Comparison of ENCODE assay signal across 9 mouse cellular contexts in the genomic region with DNA sequence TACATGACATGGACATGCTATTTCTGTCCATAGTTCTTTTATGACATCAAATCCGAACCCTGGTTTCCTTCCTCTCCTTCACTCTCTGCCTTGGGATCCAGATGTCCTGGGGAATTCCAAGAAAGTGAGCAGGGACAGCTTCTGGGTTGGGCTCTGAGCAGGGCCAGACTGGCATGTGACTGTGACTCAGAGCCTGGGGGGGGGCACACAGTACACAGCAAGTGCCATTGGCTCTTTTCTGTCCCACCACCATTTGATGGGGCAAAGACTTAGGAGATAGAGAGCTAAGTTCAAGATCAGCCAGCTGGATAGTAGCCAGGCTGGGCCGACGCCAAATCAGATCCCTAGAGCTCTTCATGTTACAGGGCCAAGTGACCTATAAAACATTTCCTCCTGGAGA. TPM values are rescaled to one million over a fixed set of nuclear protein-coding genes. Genes with fewer than 3 reads are reported as not detected.
A peak's percentile ranks its signal among the peaks of the same experiment; 100 is the strongest.
DNase-seq lines count a peak whose midpoint lies in the region; ATAC-seq and TF ChIP-seq lines count a peak whose summit lies in the region.
"Had no signal": no experiment of that assay in that cellular context is flagged by ENCODE, and none has a peak within 500 bp of the region (broad histone marks: within the 10 kb centered on the region; RNA-seq: fewer than 3 reads in every experiment).

No protein-coding gene starts in this region.

- peaks cover 15% of the 10 kb centered on the region for H3K36me3 ChIP-seq in kidney, embryonic 15.5 days
- H3K36me3 ChIP-seq in lung, postnatal 0 days (ENCODE audit: insufficient read depth, low read length) = no peaks in the 10 kb centered on the region; the same call in 1 of the 2 replicates

- TF ChIP-seq CTCF in lung, postnatal 0 days (IDR thresholded peaks at IDR 0.05) = no peak

- TF ChIP-seq EP300 in lung, postnatal 0 days (IDR thresholded peaks at IDR 0.05) = peak; percentile 95

- no peak for ATAC-seq in kidney, embryonic 15.5 days (replicated peaks; ENCODE audit: low FRiP score)
- ATAC-seq in lung, postnatal 0 days = peak; percentile 90

- no peaks in the 10 kb centered on the region for H3K27me3 ChIP-seq in kidney, embryonic 15.5 days
- H3K27me3 ChIP-seq in lung, postnatal 0 days (replicated peaks; ENCODE audit: insufficient read depth, low read length) = no peaks in the 10 kb centered on the region
- H3K27me3 ChIP-seq: limb, embryonic 12.5 days had no signal

- peak; percentile 75 for DNase-seq in kidney, adult 11 months
- peak; percentile 86 for DNase-seq in adipocyte (ENCODE audit: low spot score)
- peak; percentile 44 for DNase-seq in fibroblast of lung, adult 2 months (ENCODE audit: low read depth)
- DNase-seq in lung, postnatal 0 days (ENCODE audit: low spot score) = peak; percentile 55
- no peak for DNase-seq in spleen, adult 12 weeks (ENCODE audit: low spot score)
- DNase-seq in urinary bladder, postnatal 4 days (ENCODE audit: low spot score in 2 of 2) = no peak
- DNase-seq in layer of hippocampus, adult 8-10 months (ENCODE audit: low spot score in 2 of 2) = no peak

- 56% methylated on average over 3 of the region's 3 CpGs for WGBS in kidney, embryonic 15.5 days
- WGBS in lung, postnatal 0 days = 44% methylated on average over 3 of the region's 3 CpGs

- no peak overlapping the region for H3K4me2 ChIP-seq in kidney, embryonic 15.5 days
- no peak overlapping the region for H3K4me2 ChIP-seq in lung, postnatal 0 days (replicated peaks; ENCODE audit: low read depth, low read length)
- H3K4me2 ChIP-seq: limb, embryonic 12.5 days had no signal

- no peaks in the 10 kb centered on the region for H3K9me3 ChIP-seq in kidney, embryonic 15.5 days (replicated peaks)
- H3K9me3 ChIP-seq in lung, postnatal 0 days (ENCODE audit: low read length) = no peaks in the 10 kb centered on the region
- H3K9me3 ChIP-seq: limb, embryonic 12.5 days had no signal

- H3K4me3 ChIP-seq in kidney, embryonic 15.5 days (replicated peaks) = no peak overlapping the region
- no peak overlapping the region for H3K4me3 ChIP-seq in lung, postnatal 0 days (ENCODE audit: low read depth, low read length)
- H3K4me3 ChIP-seq: limb, embryonic 12.5 days had no signal

- no peak overlapping the region for H3K9ac ChIP-seq in kidney, embryonic 15.5 days
- H3K9ac ChIP-seq in lung, postnatal 0 days (replicated peaks; ENCODE audit: low read depth) = no peak overlapping the region
- H3K9ac ChIP-seq: limb, embryonic 12.5 days had no signal

- no peak overlapping the region for H3K27ac ChIP-seq in kidney, embryonic 15.5 days
- no peak overlapping the region for H3K27ac ChIP-seq in lung, postnatal 0 days (ENCODE audit: low read length)
- H3K27ac ChIP-seq: limb, embryonic 12.5 days had no signal

- peaks cover 4% of the 10 kb centered on the region; the same call in 1 of the 2 replicates for H3K4me1 ChIP-seq in kidney, embryonic 15.5 days
- no peaks in the 10 kb centered on the region for H3K4me1 ChIP-seq in lung, postnatal 0 days (ENCODE audit: insufficient read depth, low read depth, low read length)

RNA-seq across cellular contexts. Expression of a gene that starts 11.1 kb away (rescaled TPM):
- 22.2 and 23.8 TPM in 2 replicates for polyA plus RNA-seq in kidney, embryonic 15.5 days (2015; fragmentation: Nextera tagmentation; extraction: Ambion mirVana)
- polyA plus RNA-seq in lung, postnatal 0 days (2015; fragmentation: Nextera tagmentation; extraction: Ambion mirVana) = 8.4 and 8.7 TPM in 2 replicates
- 10 to 100 TPM; 10.9 to 16.3 (median 14.8) TPM for total RNA-seq in layer of hippocampus, adult 8-10 months (2022)

Comparison
In these comparisons a context has a peak if more than half of its experiments do, and no peak if none do; other contexts are left out.
1. DNase-seq: peak in kidney, adult 11 months (single experiment), adipocyte (single experiment), fibroblast of lung, adult 2 months (single experiment) and lung, postnatal 0 days (single experiment); none in spleen, adult 12 weeks (single experiment), urinary bladder, postnatal 4 days (0 of 2) and layer of hippocampus, adult 8-10 months (0 of 2).